Mouse (Mus musculus): Measurements from ENCODE around the gene Myh6. TPM values are rescaled to one million over a fixed set of nuclear protein-coding genes. Genes with fewer than 3 reads are reported as not detected.

Myh6 gene
- total and polyA plus RNA-seq, 3 experiments = 6,249 to 21,149 (median 19,033) TPM

- H3K27me3 ChIP-seq (ENCODE audit: control insufficient read depth, insufficient read depth, low read length) = no peaks in the 10 kb centered on the region
- WGBS = 35% methylated on average over 3 of the region's 3 CpGs
- no peak overlapping the region for H3K4me3 ChIP-seq
- no peaks in the 10 kb centered on the region for H3K36me3 ChIP-seq (ENCODE audit: control insufficient read depth, insufficient read depth, low read length)
- H3K27ac ChIP-seq = no peak overlapping the region; the same call in 1 of the 2 replicates
- intact Hi-C loops (cut with DNase I) = no loop called here
- H3K4me1 ChIP-seq (ENCODE audit: control insufficient read depth, insufficient read depth, low read length) = no peaks in the 10 kb centered on the region
- H3K79me2 ChIP-seq (replicated peaks; ENCODE audit: control insufficient read depth, insufficient read depth, low read length) = no peaks in the 10 kb centered on the region
- no peak for TF ChIP-seq CTCF (IDR thresholded peaks at IDR 0.05)
- TF ChIP-seq POLR2A (IDR thresholded peaks at IDR 0.05; ENCODE audit: insufficient read depth, low read depth, low read length) = no peak; the same call in 1 of the 2 replicates
- no peak for TF ChIP-seq EP300 (IDR thresholded peaks at IDR 0.05; ENCODE audit: insufficient read depth, low read depth, low read length)
- H3K9ac ChIP-seq (ENCODE audit: low read depth, low read length) = no peak overlapping the region
- no peak for DNase-seq
Observed at GRCm38 (mm10) chr14:54940176-54940530, 26.6 kb downstream of the Myh6 start.

- Histone ChIP-seq H3K4me1 (ENCODE audit: control insufficient read depth, insufficient read depth, low read length) (no peaks in the 10 kb centered on the region), H3K79me2 (replicated peaks; ENCODE audit: control insufficient read depth, insufficient read depth, low read length) (no peaks in the 10 kb centered on the region), H3K9ac (ENCODE audit: low read depth, low read length) (no peak overlapping the region), H3K27me3 (ENCODE audit: control insufficient read depth, insufficient read depth, low read length) (no peaks in the 10 kb centered on the region), H3K4me3 (no peak overlapping the region), H3K36me3 (ENCODE audit: control insufficient read depth, insufficient read depth, low read length) (no peaks in the 10 kb centered on the region), H3K27ac (no peak overlapping the region; the same call in 1 of the 2 replicates)
- TF ChIP-seq POLR2A (IDR thresholded peaks at IDR 0.05; ENCODE audit: insufficient read depth, low read depth, low read length) (peak; percentile 80), CTCF (IDR thresholded peaks at IDR 0.05) (peak; percentile 92), EP300 (IDR thresholded peaks at IDR 0.05; ENCODE audit: insufficient read depth, low read depth, low read length) (peak; percentile 99)
- DNase-seq = peak; percentile 78 to 79
- intact Hi-C loops (cut with DNase I) = loop anchor here (1.0 to 2.0 kb wide), 3 partner anchors 39 to 97 kb away; partner anchors contain the start of gene Ngdn
- 39% methylated on average over 12 of the region's 12 CpGs for WGBS
Observed at GRCm38 (mm10) chr14:54939434-54940175, 27.1 kb downstream of the Myh6 start.

GRCm38 (mm10) chr14:54938431-54939219, 28.1 kb downstream of the Myh6 start:
- H3K79me2 ChIP-seq (replicated peaks; ENCODE audit: control insufficient read depth, insufficient read depth, low read length) = no peaks in the 10 kb centered on the region
- H3K27me3 ChIP-seq (ENCODE audit: control insufficient read depth, insufficient read depth, low read length) = no peaks in the 10 kb centered on the region
- 43% methylated on average over 15 of the region's 15 CpGs for WGBS
- intact Hi-C loops (cut with DNase I) = loop anchor here (1.0 to 2.0 kb wide), 3 partner anchors 38 to 96 kb away; partner anchors contain the start of gene Ngdn
- H3K4me3 ChIP-seq = no peak overlapping the region
- peak in 1 of 2 experiments; percentile 56 for DNase-seq
- TF ChIP-seq EP300 (IDR thresholded peaks at IDR 0.05; ENCODE audit: insufficient read depth, low read depth, low read length) (peak; percentile 100), POLR2A (IDR thresholded peaks at IDR 0.05; ENCODE audit: insufficient read depth, low read depth, low read length) (peak; percentile 89), CTCF (IDR thresholded peaks at IDR 0.05) (no peak)
- no peaks in the 10 kb centered on the region for H3K36me3 ChIP-seq (ENCODE audit: control insufficient read depth, insufficient read depth, low read length)
- no peaks in the 10 kb centered on the region for H3K4me1 ChIP-seq (ENCODE audit: control insufficient read depth, insufficient read depth, low read length)
- no peak overlapping the region for H3K9ac ChIP-seq (ENCODE audit: low read depth, low read length)
- H3K27ac ChIP-seq = no peak overlapping the region

GRCm38 (mm10) chr14:54937361-54938182, 29.2 kb downstream of the Myh6 start:
- Histone ChIP-seq H3K27ac (no peak overlapping the region), H3K79me2 (replicated peaks; ENCODE audit: control insufficient read depth, insufficient read depth, low read length) (no peaks in the 10 kb centered on the region), H3K4me3 (no peak overlapping the region), H3K36me3 (ENCODE audit: control insufficient read depth, insufficient read depth, low read length) (no peaks in the 10 kb centered on the region), H3K9ac (ENCODE audit: low read depth, low read length) (no peak overlapping the region), H3K27me3 (ENCODE audit: control insufficient read depth, insufficient read depth, low read length) (no peaks in the 10 kb centered on the region), H3K4me1 (ENCODE audit: control insufficient read depth, insufficient read depth, low read length) (no peaks in the 10 kb centered on the region)
- no peak for DNase-seq
- intact Hi-C loops (cut with DNase I) = loop anchor here (2.0 kb wide), 2 partner anchors 77 to 95 kb away; partner anchors contain the start of gene Ngdn
- WGBS = 56% methylated on average over 16 of the region's 16 CpGs
- TF ChIP-seq POLR2A (IDR thresholded peaks at IDR 0.05; ENCODE audit: insufficient read depth, low read depth, low read length) (peak; percentile 64; the same call in 1 of the 2 replicates), CTCF (IDR thresholded peaks at IDR 0.05) (no peak), EP300 (IDR thresholded peaks at IDR 0.05; ENCODE audit: insufficient read depth, low read depth, low read length) (peak; percentile 82; the same call in 1 of the 2 replicates)

DNA sequence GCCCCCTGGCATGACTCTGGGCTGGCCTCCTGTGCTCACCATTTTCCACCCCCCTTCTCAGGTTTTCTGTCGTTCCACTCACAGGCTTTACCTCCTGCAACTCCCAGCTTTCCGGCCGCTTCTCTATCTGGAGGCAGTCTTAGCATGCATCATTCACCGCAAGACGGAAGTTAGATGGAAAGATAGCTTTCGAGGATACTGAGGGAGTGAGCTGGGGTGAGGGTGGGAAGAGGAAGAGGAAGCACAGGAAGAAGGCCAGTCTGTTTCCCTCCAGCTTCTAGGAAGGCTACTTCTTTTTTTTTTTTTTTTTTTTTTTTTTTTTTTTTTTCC, 29.9 kb downstream of the Myh6 start:
- H3K27ac ChIP-seq = no peak overlapping the region
- H3K9ac ChIP-seq (ENCODE audit: low read depth, low read length) = no peak overlapping the region
- intact Hi-C loops (cut with DNase I) = no loop called here
- WGBS = 9% methylated on average over 6 of the region's 6 CpGs
- no peaks in the 10 kb centered on the region for H3K79me2 ChIP-seq (replicated peaks; ENCODE audit: control insufficient read depth, insufficient read depth, low read length)
- no peaks in the 10 kb centered on the region for H3K27me3 ChIP-seq (ENCODE audit: control insufficient read depth, insufficient read depth, low read length)
- H3K4me3 ChIP-seq = no peak overlapping the region
- no peaks in the 10 kb centered on the region for H3K36me3 ChIP-seq (ENCODE audit: control insufficient read depth, insufficient read depth, low read length)
- no peak for DNase-seq
- TF ChIP-seq EP300 (IDR thresholded peaks at IDR 0.05; ENCODE audit: insufficient read depth, low read depth, low read length) (0 out of 2 replicates have a peak, but pooled peaks have one; percentile 20), POLR2A (IDR thresholded peaks at IDR 0.05; ENCODE audit: insufficient read depth, low read depth, low read length) (peak; percentile 18; the same call in 1 of the 2 replicates), CTCF (IDR thresholded peaks at IDR 0.05) (no peak)
- no peaks in the 10 kb centered on the region for H3K4me1 ChIP-seq (ENCODE audit: control insufficient read depth, insufficient read depth, low read length)
